Mouse (Mus musculus) embryo, embryonic 10.5 days (tissue): ENCODE results near the gene Sgk1.

Experiments
- DNase-seq: peaks from one replicate; pipeline ENCODE4 v3.0.0-alpha.2; 2015; ENCODE audit warnings: low spot score

Sgk1 gene

GRCm38 (mm10) chr10:22001621-22002020 is 119.6 kb downstream of the Sgk1 start:
- no peak for DNase-seq

- no peak for DNase-seq
These were observed 122.8 kb downstream of the Sgk1 start for GRCm38 (mm10) chr10:22004763-22005162.

GRCm38 (mm10) chr10:22007160-22007801 is 125.3 kb downstream of the Sgk1 start:
- no peak for DNase-seq

- peak; percentile 71 for DNase-seq
These were observed 125.8 kb downstream of the Sgk1 start for GRCm38 (mm10) chr10:22007802-22008172.

GRCm38 (mm10) chr10:22010088-22010818 is 128.3 kb downstream of the Sgk1 start:
- peak; percentile 89 for DNase-seq

- DNase-seq: peak; percentile 34
These were observed 135.6 kb downstream of the Sgk1 start for GRCm38 (mm10) chr10:22017469-22018159.

GRCm38 (mm10) chr10:22018618-22019017 is 136.6 kb downstream of the Sgk1 start:
- no peak for DNase-seq

- DNase-seq: peak; percentile 72
These were observed 152.3 kb downstream of the Sgk1 start for GRCm38 (mm10) chr10:22034303-22034702.

GRCm38 (mm10) chr10:22036256-22036655 is 154.3 kb downstream of the Sgk1 start:
- peak; percentile 73 for DNase-seq
